Mouse (Mus musculus) myocyte (in vitro differentiated cells): Measurements from ENCODE around the gene Arl2bp. TPM values are rescaled to one million over a fixed set of nuclear protein-coding genes. Genes with fewer than 3 reads are reported as not detected.
A peak's percentile ranks its signal among the peaks of the same experiment; 100 is the strongest.

Source experiments
- H3K27me3 ChIP-seq: one replicate; pipeline ENCODE4 v1.6.1; 2011; ENCODE audit not compliant: control insufficient read depth, insufficient read depth, insufficient read length
- H3K36me3 ChIP-seq: one replicate; pipeline ENCODE4 v1.6.1; 2011; ENCODE audit not compliant: control insufficient read depth, insufficient read depth
- H3K4me2 ChIP-seq: one replicate; pipeline ENCODE4 v1.6.1; 2011; ENCODE audit warnings: low read depth, control low read depth
- H3K4me3 ChIP-seq: one replicate; pipeline ENCODE4 v1.5.1; 2011; ENCODE audit warnings: mild to moderate bottlenecking, control low read depth, moderate library complexity
- H3K79me2 ChIP-seq: one replicate; pipeline ENCODE4 v1.6.1; 2011; ENCODE audit not compliant: control insufficient read depth, insufficient read depth
- H3ac ChIP-seq: one replicate; pipeline ENCODE4 v1.6.1; 2011; ENCODE audit not compliant: control insufficient read depth, insufficient read length
- CEBPB ChIP-seq: IDR thresholded peaks from 2 replicates; pipeline ENCODE4 v1.6.1; 2011; ENCODE audit warnings: mild to moderate bottlenecking, moderate library complexity; ENCODE audit not compliant: poor library complexity, insufficient read depth, severe bottlenecking
- E2F4 ChIP-seq: IDR thresholded peaks from one replicate; pipeline ENCODE4 v1.6.1; 2011; ENCODE audit warnings: mild to moderate bottlenecking, control low read depth, moderate library complexity; ENCODE audit not compliant: insufficient read depth
- MAX ChIP-seq: IDR thresholded peaks from one replicate; pipeline ENCODE4 v1.6.1; 2011; ENCODE audit warnings: low read depth, mild to moderate bottlenecking, control low read depth
- MYOD1 ChIP-seq, 3 experiments: IDR thresholded peaks; one replicate each; pipeline ENCODE4 v1.6.1; 2011; ENCODE audit warnings: control low read depth in 2 of 3, low read depth in 2 of 3, mild to moderate bottlenecking in 2 of 3, moderate library complexity in 1 of 3; ENCODE audit not compliant: insufficient read length in 2 of 3, control insufficient read depth in 1 of 3
- MYOG ChIP-seq, 3 experiments: IDR thresholded peaks; one replicate each; pipeline ENCODE4 v1.6.1; 2011; ENCODE audit warnings: control low read depth in 2 of 3, low read depth in 2 of 3, mild to moderate bottlenecking in 2 of 3; ENCODE audit not compliant: insufficient read length in 2 of 3, control insufficient read depth in 1 of 3, insufficient read depth in 1 of 3
- POLR2AphosphoS2 ChIP-seq: IDR thresholded peaks from one replicate; pipeline ENCODE4 v1.6.1; 2011; ENCODE audit warnings: low read depth, control low read depth; ENCODE audit not compliant: insufficient read length
- REST ChIP-seq: IDR thresholded peaks from one replicate; pipeline ENCODE4 v1.6.1; 2011; ENCODE audit warnings: mild to moderate bottlenecking, control low read depth, moderate library complexity; ENCODE audit not compliant: insufficient read depth, insufficient read length
- SRF ChIP-seq: IDR thresholded peaks from one replicate; pipeline ENCODE4 v1.6.1; 2011; ENCODE audit warnings: low read depth; ENCODE audit not compliant: control insufficient read depth, insufficient read length
- TCF12 ChIP-seq: IDR thresholded peaks from one replicate; pipeline ENCODE4 v1.6.1; 2011; ENCODE audit warnings: mild to moderate bottlenecking, control low read depth; ENCODE audit not compliant: poor library complexity, insufficient read depth, severe bottlenecking
- TCF3 ChIP-seq: IDR thresholded peaks from one replicate; pipeline ENCODE4 v1.6.1; 2011; ENCODE audit warnings: low read depth, control low read depth; ENCODE audit not compliant: insufficient read length
- USF1 ChIP-seq: IDR thresholded peaks from one replicate; pipeline ENCODE4 v1.6.1; 2011; ENCODE audit warnings: low read depth, mild to moderate bottlenecking, control low read depth, moderate library complexity
- polyA plus RNA-seq: library from polyadenylated mRNA; unstranded; fragments of >200 nt; fragmentation: generic; extraction: Trizol; gene quantifications from one replicate; pipeline ENCODE4 v1.2.1, GENCODE M21; 2012; ENCODE audit warnings: missing spikeins

Arl2bp gene
- polyA plus RNA-seq, 1 experiment = 67.4 TPM

DNA sequence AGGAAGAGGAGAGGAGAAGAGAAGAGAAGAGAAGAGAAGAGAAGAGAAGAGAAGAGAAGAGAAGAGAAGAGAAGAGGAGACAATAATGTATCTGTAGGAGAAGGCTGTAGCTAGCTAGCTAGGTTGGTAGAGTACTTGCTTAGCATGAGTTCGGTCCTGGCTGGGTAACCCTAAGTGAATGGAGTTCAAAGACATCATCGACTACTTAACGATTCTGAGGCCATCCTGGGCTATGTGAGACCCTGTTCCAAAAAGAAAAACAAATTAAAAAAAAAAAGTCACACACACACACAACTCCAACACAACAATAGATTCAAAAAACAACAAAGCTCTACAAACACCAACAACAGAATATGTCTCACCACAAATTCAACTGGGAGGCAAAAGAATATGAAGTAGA, 35.8 kb downstream of the Arl2bp start:
- Histone ChIP-seq H3K36me3 (no peaks in the 10 kb centered on the region), H3K4me2 (no peak overlapping the region), H3K4me3 (peak overlapping the region; percentile 42), H3K79me2 (no peaks in the 10 kb centered on the region), H3ac (no peak overlapping the region), H3K27me3 (peaks cover 8% of the 10 kb centered on the region)
- TF ChIP-seq E2F4 (no peak), MYOD1 (IDR thresholded peaks at IDR 0.05; ENCODE audit: control insufficient read depth in 1 of 3, insufficient read length in 2 of 3, low read depth in 2 of 3) (no peak)

DNA sequence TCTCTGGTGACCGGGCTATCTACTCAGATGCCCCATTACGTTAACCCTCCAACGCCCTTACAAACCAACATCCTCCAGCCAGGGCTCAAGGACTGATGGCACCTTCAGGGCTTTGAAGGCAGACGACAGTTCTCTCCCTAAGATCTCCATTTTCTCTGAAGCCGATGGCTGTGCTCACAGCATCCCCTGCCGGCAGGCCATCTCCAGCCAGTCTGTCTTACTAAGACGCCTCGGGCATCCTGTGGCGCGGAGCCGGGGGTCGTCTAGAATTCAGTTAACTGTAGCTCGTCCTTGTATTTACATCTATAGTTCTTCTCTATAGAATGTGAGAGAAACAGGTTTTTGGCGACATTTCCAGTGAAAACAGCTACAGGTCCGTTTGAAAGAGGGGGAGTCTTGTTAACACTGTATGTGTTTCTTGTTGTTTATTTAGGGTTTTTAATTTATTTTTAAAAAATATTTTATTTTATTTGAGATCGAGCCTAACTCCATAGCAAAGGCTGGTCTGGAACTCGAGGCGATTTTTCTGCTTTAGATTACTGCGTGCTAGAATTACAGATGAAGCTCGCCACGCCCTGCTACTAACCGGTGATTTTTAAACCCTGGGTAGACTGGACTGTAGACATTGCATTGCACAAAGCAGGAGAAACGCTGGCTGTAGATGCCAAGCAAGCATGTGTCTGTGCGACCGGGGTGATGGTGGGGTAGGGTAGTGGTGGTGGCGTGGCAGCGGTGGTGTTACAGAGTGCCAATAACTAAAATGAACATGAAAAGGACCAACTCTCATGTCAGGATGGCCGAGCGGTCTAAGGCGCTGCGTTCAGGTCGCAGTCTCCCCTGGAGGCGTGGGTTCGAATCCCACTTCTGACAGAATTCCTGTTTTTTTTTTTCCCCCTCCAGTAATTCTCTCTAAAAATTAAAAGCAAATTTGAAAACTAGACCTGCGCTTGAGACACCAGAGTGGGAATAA, 36.7 kb downstream of the Arl2bp start:
- H3K27me3 ChIP-seq = peaks cover 1% of the 10 kb centered on the region
- H3K4me2 ChIP-seq = peak overlapping the region; percentile 81
- H3ac ChIP-seq = no peak overlapping the region
- no peaks in the 10 kb centered on the region for H3K79me2 ChIP-seq
- peak overlapping the region; percentile 42 for H3K4me3 ChIP-seq
- no peaks in the 10 kb centered on the region for H3K36me3 ChIP-seq
- TF ChIP-seq E2F4 (no peak), MYOG (IDR thresholded peaks at IDR 0.05; ENCODE audit: control insufficient read depth in 1 of 3, insufficient read depth in 1 of 3, insufficient read length in 2 of 3, low read depth in 2 of 3) (no peak), TCF3 (no peak), REST (no peak), USF1 (no peak), POLR2AphosphoS2 (no peak), SRF (no peak), MYOD1 (IDR thresholded peaks at IDR 0.05; ENCODE audit: control insufficient read depth in 1 of 3, insufficient read length in 2 of 3, low read depth in 2 of 3) (no peak)

DNA sequence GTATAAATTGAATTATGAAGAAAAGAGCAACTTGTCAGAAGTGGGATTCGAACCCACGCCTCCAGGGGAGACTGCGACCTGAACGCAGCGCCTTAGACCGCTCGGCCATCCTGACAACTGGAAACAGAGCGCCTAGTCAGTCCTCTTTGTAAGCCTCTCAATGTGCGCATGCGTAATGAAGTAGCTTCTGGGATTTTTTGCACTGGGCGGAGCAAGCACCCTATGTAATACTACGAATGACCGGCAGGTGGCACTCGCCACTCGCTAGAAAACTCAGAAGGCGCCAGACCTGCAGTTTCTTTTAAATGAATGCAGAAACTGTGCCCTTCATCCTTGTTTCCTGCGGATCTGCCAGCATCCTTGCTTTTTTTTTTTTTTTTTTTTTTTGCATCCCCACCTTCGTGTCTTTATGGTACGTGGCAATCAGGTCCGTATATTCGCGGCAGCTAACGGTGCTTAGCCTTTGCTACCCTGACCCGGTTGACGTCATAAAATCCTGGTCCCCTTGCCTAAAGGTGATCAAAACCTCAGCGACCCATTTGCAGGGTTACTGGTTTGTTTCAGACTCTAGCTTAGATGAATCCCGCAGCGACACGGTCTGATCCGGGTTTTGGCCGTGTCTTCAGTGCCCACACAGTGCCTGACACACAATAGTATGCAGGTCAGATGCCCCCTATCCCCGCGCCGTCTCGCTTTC, 37.7 kb downstream of the Arl2bp start:
- H3K27me3 ChIP-seq = no peaks in the 10 kb centered on the region
- peak overlapping the region; percentile 98 for H3K4me2 ChIP-seq

DNA sequence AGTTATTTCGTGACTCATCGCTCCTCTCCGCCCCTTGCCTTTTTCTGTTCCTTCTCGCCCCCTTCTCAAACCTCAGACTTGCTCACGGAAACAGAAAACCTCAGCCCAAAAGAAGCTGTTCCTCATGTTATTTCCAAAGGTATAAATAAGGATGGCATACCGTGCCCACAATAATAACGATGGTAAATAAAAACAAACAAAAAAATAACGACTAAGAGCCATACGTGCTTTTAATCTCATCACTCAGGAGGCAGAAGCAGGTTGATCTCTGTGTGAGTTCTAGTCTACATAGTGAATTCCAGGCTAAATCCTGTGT, 38.2 kb downstream of the Arl2bp start:
- H3K27me3 ChIP-seq = no peaks in the 10 kb centered on the region
- H3K4me2 ChIP-seq = peak overlapping the region; percentile 98
- no peaks in the 10 kb centered on the region for H3K36me3 ChIP-seq
- no peaks in the 10 kb centered on the region for H3K79me2 ChIP-seq
- peak overlapping the region; percentile 42 for H3K4me3 ChIP-seq
- H3ac ChIP-seq = no peak overlapping the region
- TF ChIP-seq REST (no peak), MYOG (IDR thresholded peaks at IDR 0.05; ENCODE audit: control insufficient read depth in 1 of 3, insufficient read depth in 1 of 3, insufficient read length in 2 of 3, low read depth in 2 of 3) (no peak), TCF12 (no peak), TCF3 (no peak)

More for the DNA sequence above, 37.7 kb downstream of the Arl2bp start:
- no peaks in the 10 kb centered on the region for H3K79me2 ChIP-seq
- H3K4me3 ChIP-seq = peak overlapping the region; percentile 42
- TF ChIP-seq MYOG (IDR thresholded peaks at IDR 0.05; ENCODE audit: control insufficient read depth in 1 of 3, insufficient read depth in 1 of 3, insufficient read length in 2 of 3, low read depth in 2 of 3) (no peak), CEBPB (0 out of 2 replicates have a peak, but pooled peaks have one; percentile 15)
- H3K36me3 ChIP-seq = no peaks in the 10 kb centered on the region
- no peak overlapping the region for H3ac ChIP-seq

DNA sequence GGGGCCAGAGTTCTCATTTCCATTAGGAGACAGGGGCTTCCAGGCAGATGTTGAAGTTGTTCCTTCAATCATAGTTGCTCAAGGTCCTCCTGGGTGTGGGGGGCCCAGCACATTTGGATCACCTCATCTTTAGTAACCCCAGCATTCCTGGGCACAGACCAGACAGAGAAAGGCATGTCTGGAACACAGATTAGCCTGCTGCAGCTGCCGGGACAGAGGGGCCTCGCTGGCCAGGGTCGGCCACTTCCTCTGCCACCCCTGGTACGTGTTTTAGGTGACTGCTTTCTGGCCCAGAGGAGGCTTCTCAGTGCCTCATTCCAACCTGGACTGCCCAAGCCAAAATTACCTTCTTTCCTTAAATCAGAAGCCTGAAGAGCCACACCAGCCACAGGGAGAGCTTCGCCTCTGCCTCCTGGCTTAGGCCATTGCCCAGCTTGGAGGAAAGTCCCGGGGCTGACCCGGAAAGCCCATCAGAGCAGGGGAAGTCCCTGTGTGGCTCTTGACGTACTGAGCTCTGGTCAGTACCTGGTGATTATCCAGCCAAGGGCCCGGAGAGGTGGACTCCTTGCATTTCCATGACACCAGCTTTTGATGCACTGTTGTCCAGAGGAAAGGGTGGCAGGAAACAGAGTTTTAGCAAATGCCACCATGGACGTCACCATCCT, 39.3 kb downstream of the Arl2bp start:
- Histone ChIP-seq H3K4me3 (no peak overlapping the region), H3ac (no peak overlapping the region), H3K4me2 (no peak overlapping the region), H3K27me3 (no peaks in the 10 kb centered on the region), H3K36me3 (no peaks in the 10 kb centered on the region), H3K79me2 (no peaks in the 10 kb centered on the region)
- TF ChIP-seq CEBPB (no peak), MAX (no peak), TCF12 (no peak), MYOD1 (IDR thresholded peaks at IDR 0.05; ENCODE audit: control insufficient read depth in 1 of 3, insufficient read length in 2 of 3, low read depth in 2 of 3) (peak in 1 of 3 experiments; percentile 8), MYOG (IDR thresholded peaks at IDR 0.05; ENCODE audit: control insufficient read depth in 1 of 3, insufficient read depth in 1 of 3, insufficient read length in 2 of 3, low read depth in 2 of 3) (peak in 2 of 3 experiments; percentile 7 to 15), USF1 (no peak), SRF (no peak), TCF3 (no peak)
